31 mouse cellular contexts compared by ENCODE assay signal in genomic region chr1:93834671-93835150, GRCm38 (mm10). TPM values are rescaled to one million over a fixed set of nuclear protein-coding genes. Genes with fewer than 3 reads are reported as not detected.
DNase-seq lines count a peak whose midpoint lies in the region.
"Had no signal": no experiment of that assay in that cellular context is flagged by ENCODE, and none has a peak within 500 bp of the region (broad histone marks: within the 10 kb centered on the region; RNA-seq: fewer than 3 reads in every experiment).

No protein-coding gene starts in this region.

- H3K27ac ChIP-seq in limb, embryonic 10.5 days = no peak overlapping the region
- H3K27ac ChIP-seq: hindbrain, embryonic 10.5 days; liver, embryonic 13.5 days; macrophage; midbrain, embryonic 13.5 days; neural tube, embryonic 13.5 days had no signal

- H3K36me3 ChIP-seq in limb, embryonic 10.5 days = peaks cover 32% of the 10 kb centered on the region

- peak; percentile 3 for DNase-seq in adrenal gland, adult 2 months
- DNase-seq in adrenal gland, adult 18-20 months (ENCODE audit: low spot score in 2 of 2) = no peak
- DNase-seq in layer of hippocampus, adult 11-12 months (ENCODE audit: low spot score) = peak; percentile 3
- no peak for DNase-seq in layer of hippocampus, adult 8-10 months (ENCODE audit: low spot score in 2 of 2)
- DNase-seq in MN1 (ENCODE audit: low spot score) = peak; percentile 4
- DNase-seq in limb, embryonic 10.5 days (ENCODE audit: low spot score) = no peak
- no peak for DNase-seq in urinary bladder, adult 2 months (ENCODE audit: low spot score)
- DNase-seq: adrenal gland, postnatal 25 days; cerebellum, adult 2 months; cerebellum, postnatal 25 days; forebrain, postnatal 0 days; heart, postnatal 14 days; kidney, adult 9 months; kidney, postnatal 14 days; liver, embryonic 13.5 days; lung, adult 2 months; lung, postnatal 10 days; thymus, adult 2 months; thymus, postnatal 36 days had no signal

- H3K4me1 ChIP-seq in limb, embryonic 10.5 days = no peaks in the 10 kb centered on the region
- H3K4me1 ChIP-seq: hindbrain, embryonic 10.5 days; liver, embryonic 13.5 days; midbrain, embryonic 13.5 days; neural tube, embryonic 13.5 days had no signal

- no peaks in the 10 kb centered on the region for H3K27me3 ChIP-seq in limb, embryonic 10.5 days (ENCODE audit: low read depth, poor library complexity, severe bottlenecking)
- H3K27me3 ChIP-seq: liver, embryonic 13.5 days; midbrain, embryonic 13.5 days; neural tube, embryonic 13.5 days had no signal

- H3K9me3 ChIP-seq in limb, embryonic 10.5 days (replicated peaks) = no peaks in the 10 kb centered on the region
- H3K9me3 ChIP-seq: hindbrain, embryonic 10.5 days; liver, embryonic 13.5 days; midbrain, embryonic 13.5 days; neural tube, embryonic 13.5 days had no signal

- WGBS in limb, embryonic 10.5 days = 89% methylated on average over 7 of the region's 7 CpGs

- no peak overlapping the region for H3K4me3 ChIP-seq in limb, embryonic 10.5 days
- H3K4me3 ChIP-seq: erythroblast, embryonic 14.5 days; hindbrain, embryonic 10.5 days; liver, embryonic 13.5 days; midbrain, embryonic 13.5 days; neural tube, embryonic 13.5 days had no signal

RNA-seq across cellular contexts. Expression of gene D2hgdh, which starts 10.0 kb away (rescaled TPM):
- total RNA-seq in adrenal gland, adult 2 months (2021) = 10 to 100 TPM; 45.2 to 57.5 TPM
- 28.8 and 29.6 TPM in 2 replicates for polyA plus RNA-seq in adrenal gland, adult 2 months (2012; rRNA removed)
- total RNA-seq in adrenal gland, adult 18-20 months (2021) = 10 to 100 TPM; 50.8 to 68.1 TPM
- 10 to 100 TPM; 18.1 to 21.8 (median 19.3) TPM for total RNA-seq in layer of hippocampus, adult 8-10 months (2022)
- 13.7 and 15.0 TPM in 2 replicates for polyA plus RNA-seq in limb, embryonic 10.5 days (2016; fragmentation: Nextera tagmentation; extraction: Ambion mirVana)
- 20.8 and 23.3 TPM in 2 replicates for polyA plus RNA-seq in urinary bladder, adult 2 months (2012; rRNA removed)

RNA-seq across cellular contexts. Expression of gene Gal3st2, which starts 26.4 kb away (rescaled TPM):
- not detected for total RNA-seq in adrenal gland, adult 2 months (2021)
- 0.12 and 0.15 TPM in 2 replicates for polyA plus RNA-seq in adrenal gland, adult 2 months (2012; rRNA removed)
- total RNA-seq in adrenal gland, adult 18-20 months (2021) = not detected
- total RNA-seq in layer of hippocampus, adult 8-10 months (2022) = under 1 TPM in 1 of 4 experiments, not detected in 3; 0.14 TPM
- not detected in 2 replicates for polyA plus RNA-seq in limb, embryonic 10.5 days (2016; fragmentation: Nextera tagmentation; extraction: Ambion mirVana)
- polyA plus RNA-seq in urinary bladder, adult 2 months (2012; rRNA removed) = 0.16 and 0.32 TPM in 2 replicates
- total RNA-seq: adrenal gland, postnatal 25 days; forebrain, postnatal 0 days; gastrocnemius, adult 8-10 months; layer of hippocampus, adult 18-20 months; layer of hippocampus, postnatal 25 days; megakaryocyte-erythroid progenitor cell, adult 5-6 weeks had no signal
- polyA plus RNA-seq: brain, embryonic 14.5 days; cerebellum, adult 2 months; erythroblast, embryonic 14.5 days; forebrain, embryonic 11.5 days; forebrain, postnatal 0 days; hindbrain, embryonic 10.5 days; hindbrain, embryonic 16.5 days; liver, embryonic 13.5 days; midbrain, embryonic 13.5 days; neural tube, embryonic 13.5 days had no signal

RNA-seq across cellular contexts. Expression of gene Ing5, which starts 30.9 kb away (rescaled TPM):
- total RNA-seq in adrenal gland, adult 2 months (2021) = 10 to 100 TPM; 14.8 to 19.1 TPM
- polyA plus RNA-seq in adrenal gland, adult 2 months (2012; rRNA removed) = 4.3 and 4.6 TPM in 2 replicates
- 10 to 100 TPM; 16.4 to 16.9 TPM for total RNA-seq in adrenal gland, adult 18-20 months (2021)
- 10 to 100 TPM; 15.0 to 16.0 (median 15.4) TPM for total RNA-seq in layer of hippocampus, adult 8-10 months (2022)
- polyA plus RNA-seq in limb, embryonic 10.5 days (2016; fragmentation: Nextera tagmentation; extraction: Ambion mirVana) = 21.4 and 22.7 TPM in 2 replicates
- 12.4 and 14.2 TPM in 2 replicates for polyA plus RNA-seq in urinary bladder, adult 2 months (2012; rRNA removed)

RNA-seq across cellular contexts. Expression of gene Dtymk, which starts 33.0 kb away (rescaled TPM):
- total RNA-seq in adrenal gland, adult 2 months (2021) = 10 to 100 TPM; 50.6 to 66.3 TPM
- polyA plus RNA-seq in adrenal gland, adult 2 months (2012; rRNA removed) = 43.2 and 44.5 TPM in 2 replicates
- total RNA-seq in adrenal gland, adult 18-20 months (2021) = 10 to 100 TPM; 54.6 to 57.5 TPM
- total RNA-seq in layer of hippocampus, adult 8-10 months (2022) = 10 to 100 TPM; 52.7 to 64.8 (median 58.4) TPM
- polyA plus RNA-seq in limb, embryonic 10.5 days (2016; fragmentation: Nextera tagmentation; extraction: Ambion mirVana) = 280 and 304 TPM in 2 replicates
- 79.3 and 111 TPM in 2 replicates for polyA plus RNA-seq in urinary bladder, adult 2 months (2012; rRNA removed)

Comparison
In these comparisons a context has a peak if more than half of its experiments do, and no peak if none do; other contexts are left out.
1. DNase-seq: peak in adrenal gland, adult 2 months (single experiment), layer of hippocampus, adult 11-12 months (single experiment) and MN1 (single experiment); none in adrenal gland, adult 18-20 months (0 of 2), layer of hippocampus, adult 8-10 months (0 of 2), limb, embryonic 10.5 days (single experiment) and urinary bladder, adult 2 months (single experiment).